Mouse (Mus musculus) lung, adult 2 months (tissue): ENCODE measurements at regions not wholly inside any gene's neighbourhood (a gene's known extent, or its start where the extent isn't known, plus 50 kb on each side); places are given as distances from the start of the nearest gene placed in this dataset.

ENCODE experiments used
- DNase-seq: peaks from one replicate; pipeline ENCODE4 v3.0.0; 2022
- H3K4me1 ChIP-seq: fragments of 200-500 bp; 2 replicates; pipeline ENCODE4 v1.6.1; 2011; ENCODE audit warnings: low read length; ENCODE audit not compliant: control insufficient read depth, insufficient read depth
- H3K4me3 ChIP-seq: fragments of 200-500 bp; replicated peaks from 2 replicates; pipeline ENCODE3; 2011; ENCODE audit warnings: low read depth, mild to moderate bottlenecking, control low read depth, low read length; ENCODE audit errors: extremely low read depth
- CTCF ChIP-seq: fragments of 200-500 bp; IDR thresholded peaks from 2 replicates; pipeline ENCODE4 v1.5.1; 2011; ENCODE audit warnings: mild to moderate bottlenecking, low read length, control low read depth; ENCODE audit not compliant: insufficient read depth
- POLR2A ChIP-seq: fragments of 200-500 bp; IDR thresholded peaks from 2 replicates; pipeline ENCODE4 v1.6.1; 2011; ENCODE audit warnings: low read depth, mild to moderate bottlenecking, control low read depth, low read length, borderline replicate concordance; ENCODE audit errors: extremely low read depth
- WGBS: fragments of 180-500 bp; shearing (Covaris S2); methylation state at CpG from one replicate; pipeline ENCODE4 v1.1.7; 2018; 5-methylcytosine and 5-hydroxymethylcytosine counted together

DNA sequence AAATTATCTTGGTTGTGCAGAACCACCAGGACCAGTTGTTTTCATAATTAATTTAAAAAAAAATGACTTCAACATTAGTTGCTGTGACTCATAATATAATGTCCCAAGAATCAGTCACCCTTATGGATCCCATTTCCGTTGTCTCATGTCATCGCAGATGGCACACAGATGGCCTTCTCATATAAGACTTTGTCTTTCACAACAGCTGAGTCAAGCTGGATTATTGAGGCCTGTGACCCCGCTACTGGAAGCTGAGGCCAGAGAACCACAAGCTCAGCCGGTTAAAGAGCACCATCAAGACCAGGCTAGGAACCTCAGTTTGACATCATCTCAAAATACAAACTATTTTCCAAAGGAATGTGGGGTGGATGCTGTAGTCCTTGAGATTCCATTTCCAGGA, 83.3 kb upstream of the Kcnk2 start:
- Histone ChIP-seq H3K4me1 (no peaks in the 10 kb centered on the region), H3K4me3 (no peak overlapping the region)
- DNase-seq: no peak
- 77% methylated on average over 4 of the region's 4 CpGs for WGBS
- TF ChIP-seq CTCF: no peak
- no peak for TF ChIP-seq POLR2A

GRCm38 (mm10) chr1:189483331-189483730, 81.3 kb upstream of the Kcnk2 start:
- no peaks in the 10 kb centered on the region for H3K4me1 ChIP-seq
- no peak for DNase-seq
- TF ChIP-seq POLR2A (no peak), CTCF (no peak)
- no peak overlapping the region for H3K4me3 ChIP-seq
- WGBS: 61% methylated on average over 7 of the region's 7 CpGs

GRCm38 (mm10) chr1:189478051-189478450, 76.0 kb upstream of the Kcnk2 start:
- WGBS: 55% methylated on average over 6 of the region's 6 CpGs
- H3K4me3 ChIP-seq: no peak overlapping the region
- H3K4me1 ChIP-seq: no peaks in the 10 kb centered on the region
- DNase-seq: no peak
- TF ChIP-seq POLR2A: no peak
- TF ChIP-seq CTCF: no peak

DNA sequence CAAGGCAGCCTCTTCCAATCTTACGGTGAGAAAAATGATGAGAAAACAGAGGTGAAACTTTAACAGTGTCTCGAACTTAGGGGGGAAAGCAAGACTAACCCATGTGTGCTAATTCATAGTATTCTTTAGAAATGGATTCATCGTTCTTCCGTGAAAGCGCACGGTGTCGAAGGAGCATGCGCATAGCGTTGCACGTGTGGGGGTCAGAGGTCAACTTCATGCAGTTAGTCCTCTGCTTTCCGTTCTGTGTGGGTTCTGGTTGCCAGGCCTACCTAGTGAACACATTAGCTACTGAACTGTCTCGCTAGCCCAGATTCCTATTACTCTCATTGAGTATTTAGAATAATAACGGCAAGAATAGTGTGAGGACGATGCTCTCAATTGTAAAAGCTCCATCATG, 74.7 kb upstream of the Kcnk2 start:
- Histone ChIP-seq H3K4me3 (no peak overlapping the region), H3K4me1 (no peaks in the 10 kb centered on the region)
- 87% methylated on average over 14 of the region's 14 CpGs for WGBS
- TF ChIP-seq POLR2A: no peak
- no peak for TF ChIP-seq CTCF
- no peak for DNase-seq

DNA sequence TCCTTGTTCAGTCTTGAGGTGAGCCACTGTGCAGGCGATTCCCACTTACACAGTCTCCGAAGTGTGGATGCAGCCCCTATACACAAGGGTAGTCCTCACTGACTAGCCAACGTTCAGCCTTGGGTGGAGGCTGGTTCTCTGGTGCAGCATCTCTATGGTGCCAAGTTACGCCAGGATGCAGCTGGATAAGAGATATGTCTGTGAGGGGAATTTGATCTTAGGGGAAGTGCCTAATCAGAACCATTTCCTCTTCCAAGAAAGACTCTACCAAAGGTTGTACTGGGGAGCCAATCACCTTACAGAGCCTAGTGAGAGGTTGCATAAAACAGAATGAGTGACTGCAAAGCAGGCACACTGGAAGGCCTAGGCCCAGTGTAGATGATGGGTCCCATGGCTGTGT, 71.0 kb upstream of the Kcnk2 start:
- Histone ChIP-seq H3K4me3 (no peak overlapping the region), H3K4me1 (no peaks in the 10 kb centered on the region)
- DNase-seq: no peak
- whole genome bisulfite sequencing: 69% methylated on average over 4 of the region's 4 CpGs
- no peak for TF ChIP-seq POLR2A
- no peak for TF ChIP-seq CTCF

- Histone ChIP-seq H3K4me1 (no peaks in the 10 kb centered on the region), H3K4me3 (no peak overlapping the region)
- 86% methylated on average over 3 of the region's 3 CpGs for WGBS
- DNase-seq: no peak
- TF ChIP-seq POLR2A (no peak), CTCF (no peak)
Observed at GRCm38 (mm10) chr1:189458421-189458820, 56.3 kb upstream of the Kcnk2 start.
